Mouse (Mus musculus) adrenal gland, postnatal 4 days (tissue): ENCODE data around the gene Fkbpl. TPM values are rescaled to one million over a fixed set of nuclear protein-coding genes. Genes with fewer than 3 reads are reported as not detected.

Source experiments
- DNase-seq, 2 experiments: peaks; one replicate each; pipeline ENCODE4 v3.0.0; 2021 to 2022; ENCODE audit warnings: low spot score in 2 of 2, mixed read lengths in 2 of 2
- total RNA-seq, 2 experiments: library from RNA; stranded (reverse); gene quantifications; 2 replicates each; pipeline ENCODE4 v1.2.3; 2021

Gene Fkbpl
- total RNA-seq, 2 experiments from 2014 or later = 13.2 to 16.3 TPM

DNA sequence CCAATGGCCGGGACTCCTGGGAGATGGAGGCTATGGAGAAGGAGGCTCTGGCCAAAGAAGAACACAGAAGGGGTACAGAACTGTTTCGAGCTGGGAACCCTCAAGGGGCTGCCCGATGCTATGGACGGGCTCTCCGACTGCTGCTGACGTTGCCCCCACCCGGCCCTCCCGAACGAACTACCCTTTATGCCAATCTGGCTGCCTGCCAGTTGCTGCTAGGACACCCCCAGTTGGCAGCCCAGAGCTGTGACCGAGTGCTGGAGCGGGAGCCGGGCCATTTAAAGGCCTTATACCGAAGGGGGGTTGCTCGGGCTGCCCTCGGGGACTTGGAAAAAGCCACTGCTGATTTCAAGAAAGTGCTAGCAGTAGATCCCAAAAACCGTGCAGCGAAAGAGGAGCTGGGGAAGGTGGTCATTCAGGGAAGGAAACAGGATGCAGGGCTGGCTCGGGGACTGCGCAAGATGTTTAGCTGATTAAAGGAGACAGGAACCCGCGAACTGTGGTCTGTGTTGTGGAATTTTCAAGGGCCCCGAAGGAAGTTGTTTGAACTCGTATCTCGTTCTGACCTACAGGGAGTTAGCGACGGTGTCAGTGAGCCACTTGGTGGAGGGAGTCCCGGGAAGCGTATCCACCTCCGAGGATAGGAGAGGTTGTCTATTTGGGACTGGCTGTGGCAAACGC lies 1.4 kb downstream of the Fkbpl start:
- DNase-seq = no peak

DNA sequence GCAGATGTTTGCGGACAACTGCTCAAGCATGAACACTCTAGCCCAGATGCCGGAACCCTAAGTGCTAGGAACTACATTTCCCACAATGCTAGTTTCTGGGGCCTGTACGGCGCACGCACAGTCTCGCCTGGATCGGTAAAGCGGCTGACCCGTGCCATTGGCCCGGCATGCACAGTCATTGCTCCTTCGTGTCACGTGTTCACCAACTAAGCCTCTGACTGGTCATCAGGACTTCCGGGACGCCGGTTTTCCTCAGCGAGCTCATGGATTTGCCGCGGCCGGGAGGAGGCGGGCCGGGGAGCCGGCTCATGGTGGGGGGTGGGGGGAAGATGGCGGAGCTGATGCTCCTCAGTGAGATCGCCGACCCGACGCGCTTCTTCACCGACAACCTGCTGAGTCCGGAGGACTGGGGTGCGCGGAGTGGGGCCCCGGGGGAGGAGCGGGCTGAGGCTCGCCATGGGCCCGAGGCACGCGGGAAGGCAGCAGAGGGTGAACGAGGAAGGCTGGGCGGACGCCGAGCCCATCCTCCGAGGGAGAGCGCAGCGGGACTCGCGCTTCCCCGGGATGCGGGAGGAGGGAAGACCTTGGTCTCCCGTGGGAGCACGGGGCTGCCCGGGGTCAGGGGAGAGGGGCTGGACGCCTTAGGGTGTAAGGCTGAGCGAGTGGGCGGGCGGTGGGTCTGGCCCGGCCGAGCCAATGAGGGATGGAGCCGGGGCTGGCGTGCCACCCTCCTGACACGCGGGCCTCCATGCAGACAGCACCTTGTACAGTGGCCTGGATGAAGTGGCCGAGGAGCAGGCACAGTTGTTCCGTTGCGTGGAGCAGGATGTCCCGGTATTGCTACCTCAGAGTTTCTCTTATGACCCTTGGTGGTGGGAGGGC lies 2.6 kb downstream of the Fkbpl start, which contains the start of gene Atf6b:
TSS of gene Atf6b (plus strand) at position 241 of the 882 bp plus-strand sequence.
- DNase-seq = peak; percentile 71 to 88

DNA sequence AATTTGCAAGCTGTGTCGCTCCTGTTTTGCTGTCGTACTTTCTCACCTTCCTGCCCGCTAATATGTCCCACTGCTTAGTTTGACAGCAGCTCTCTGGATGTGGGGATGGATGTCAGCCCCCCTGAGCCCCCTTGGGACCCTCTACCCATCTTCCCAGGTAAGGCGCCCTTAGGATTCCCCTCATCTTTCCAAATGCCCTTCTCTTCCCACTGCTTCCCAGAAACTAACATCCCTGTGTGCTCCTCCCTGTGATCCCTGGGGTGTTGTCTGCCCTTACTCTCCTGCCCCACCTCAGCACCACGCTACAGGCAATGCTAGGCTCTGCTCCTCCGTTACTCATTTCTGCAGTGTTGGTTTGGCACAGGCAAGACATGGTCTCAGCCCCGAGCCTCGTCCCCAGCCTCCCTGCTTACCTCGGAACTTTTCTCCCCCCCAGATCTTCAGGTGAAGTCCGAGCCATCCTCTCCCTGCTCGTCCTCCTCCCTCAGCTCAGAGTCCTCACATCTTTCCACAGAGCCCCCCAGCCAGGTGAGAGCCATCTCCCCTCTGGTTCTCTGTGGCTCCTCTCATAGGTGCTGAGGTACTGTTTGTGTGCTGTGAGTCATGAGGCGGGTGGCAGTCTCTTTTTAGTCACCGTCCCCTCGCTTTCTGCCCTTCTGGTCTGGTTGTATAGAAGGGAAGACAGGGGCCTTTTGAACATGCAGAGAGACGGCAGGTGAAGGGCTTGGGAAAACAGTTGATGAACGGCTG lies 3.8 kb downstream of the Fkbpl start:
- no peak for DNase-seq

DNA sequence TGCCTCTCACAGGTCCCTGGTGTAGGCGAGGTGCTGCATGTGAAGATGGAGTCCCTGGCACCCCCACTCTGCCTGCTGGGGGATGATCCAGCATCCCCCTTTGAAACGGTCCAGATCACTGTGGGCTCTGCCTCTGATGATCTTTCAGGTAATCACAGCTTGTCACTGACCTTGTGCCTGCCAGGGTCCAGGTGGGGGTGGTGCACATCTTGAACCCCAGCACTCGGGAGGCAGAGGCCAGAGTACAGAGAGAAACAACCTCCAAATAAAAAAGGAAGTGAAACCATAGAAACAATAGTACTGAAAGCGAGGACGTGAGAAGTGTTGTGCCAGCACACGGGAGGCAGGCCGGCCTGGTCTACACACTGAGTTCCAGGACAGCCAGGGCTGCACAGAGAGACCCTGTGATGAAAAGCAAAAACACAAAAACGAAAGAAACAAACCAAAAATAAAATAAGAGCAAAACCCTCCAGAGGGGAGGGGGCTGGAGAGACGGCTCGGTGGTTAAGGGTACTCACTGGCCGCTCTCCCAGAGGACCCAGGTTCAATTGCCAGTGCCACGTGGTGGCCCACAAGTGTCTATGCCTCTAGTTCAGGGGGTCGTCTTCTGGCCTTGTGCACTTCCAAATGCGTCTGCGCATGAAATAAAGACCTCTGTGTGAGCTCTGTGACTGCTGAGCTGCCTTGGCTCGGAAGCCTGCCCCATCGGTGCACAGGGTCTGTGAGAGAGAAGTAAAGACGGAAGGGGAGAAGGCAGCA lies 4.7 kb downstream of the Fkbpl start:
- no peak for DNase-seq

DNA sequence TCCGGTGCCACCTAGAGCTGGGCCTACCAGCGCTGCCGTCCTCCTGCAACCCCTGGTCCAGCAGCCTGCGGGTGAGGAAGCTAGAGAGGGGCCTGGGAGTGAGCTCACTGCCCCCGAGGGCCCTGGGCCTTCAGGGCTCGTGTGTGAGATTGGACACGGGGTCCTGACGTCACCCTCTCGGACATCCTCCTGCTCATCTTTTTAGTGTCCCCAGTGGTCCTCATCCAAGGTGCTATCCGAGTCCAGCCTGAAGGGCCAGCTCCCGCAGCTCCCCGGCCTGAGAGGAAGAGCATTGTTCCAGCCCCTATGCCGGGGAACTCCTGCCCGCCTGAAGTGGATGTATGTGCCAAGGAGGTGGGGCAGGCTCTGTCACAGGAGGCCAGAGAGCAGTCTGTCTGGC lies 6.2 kb downstream of the Fkbpl start:
- no peak for DNase-seq

DNA sequence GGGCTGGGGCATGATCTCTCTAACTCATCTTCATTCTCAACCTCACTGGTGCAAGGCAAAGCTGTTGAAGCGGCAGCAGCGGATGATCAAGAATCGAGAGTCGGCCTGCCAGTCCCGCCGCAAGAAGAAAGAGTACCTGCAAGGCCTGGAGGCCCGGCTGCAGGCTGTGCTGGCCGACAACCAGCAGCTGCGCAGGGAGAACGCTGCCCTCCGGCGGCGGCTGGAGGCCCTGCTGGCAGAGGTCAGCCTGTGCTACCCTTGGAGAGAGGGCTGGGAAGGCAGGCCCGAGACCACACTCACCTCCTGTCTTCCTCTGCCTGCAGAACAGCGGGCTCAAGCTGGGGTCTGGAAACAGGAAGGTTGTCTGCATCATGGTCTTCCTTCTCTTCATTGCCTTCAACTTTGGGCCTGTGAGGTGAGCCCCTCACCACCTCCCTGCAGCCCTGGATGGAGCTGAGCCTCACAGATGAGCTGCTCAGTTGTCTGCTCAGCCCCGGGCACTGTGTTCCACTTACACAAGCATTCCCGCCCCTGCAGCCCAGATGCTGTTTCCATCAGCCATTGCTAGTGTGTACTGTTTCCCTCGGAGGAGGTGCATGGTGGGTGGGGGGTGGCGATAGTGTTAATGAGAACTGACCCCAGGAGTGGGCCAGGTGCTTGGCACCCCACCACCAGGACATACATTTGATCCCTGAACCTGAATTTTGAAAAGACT lies 7.1 kb downstream of the Fkbpl start:
- DNase-seq = no peak

DNA sequence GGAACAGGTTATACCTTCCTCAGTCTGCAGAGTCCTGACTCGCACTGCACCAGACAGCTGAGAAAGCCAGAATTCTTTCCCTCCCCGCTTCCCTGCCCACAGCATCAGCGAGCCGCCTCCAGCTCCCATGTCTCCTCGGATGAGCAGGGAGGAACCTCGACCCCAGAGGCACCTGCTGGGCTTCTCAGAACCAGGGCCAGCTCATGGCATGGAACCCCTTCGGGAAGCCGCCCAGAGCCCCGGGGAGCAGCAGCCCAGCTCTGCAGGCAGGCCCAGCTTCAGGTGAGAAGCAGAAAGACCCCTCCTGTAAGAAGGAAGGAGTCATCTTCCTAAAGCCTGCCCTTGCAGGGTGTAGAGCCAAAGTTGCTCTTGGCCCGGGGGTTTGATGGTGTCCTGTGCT lies 8.0 kb downstream of the Fkbpl start:
- DNase-seq = no peak

DNA sequence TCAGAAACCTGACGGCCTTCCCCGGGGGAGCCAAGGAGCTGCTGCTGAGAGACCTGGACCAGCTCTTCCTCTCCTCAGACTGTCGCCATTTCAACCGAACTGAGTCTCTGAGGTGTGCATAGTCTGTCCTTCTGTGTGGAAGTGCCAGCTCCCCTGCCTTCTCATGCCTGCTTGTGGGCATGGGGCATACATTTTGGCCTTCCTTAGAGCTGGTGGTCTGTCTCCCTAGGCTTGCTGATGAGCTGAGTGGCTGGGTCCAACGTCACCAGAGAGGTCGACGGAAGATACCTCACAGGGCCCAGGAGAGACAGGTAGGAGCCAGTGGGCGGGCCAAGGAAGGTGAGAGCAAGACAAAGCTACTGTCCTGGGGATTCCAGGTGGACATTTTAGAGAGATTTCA lies 8.4 kb downstream of the Fkbpl start:
- no peak for DNase-seq

DNA sequence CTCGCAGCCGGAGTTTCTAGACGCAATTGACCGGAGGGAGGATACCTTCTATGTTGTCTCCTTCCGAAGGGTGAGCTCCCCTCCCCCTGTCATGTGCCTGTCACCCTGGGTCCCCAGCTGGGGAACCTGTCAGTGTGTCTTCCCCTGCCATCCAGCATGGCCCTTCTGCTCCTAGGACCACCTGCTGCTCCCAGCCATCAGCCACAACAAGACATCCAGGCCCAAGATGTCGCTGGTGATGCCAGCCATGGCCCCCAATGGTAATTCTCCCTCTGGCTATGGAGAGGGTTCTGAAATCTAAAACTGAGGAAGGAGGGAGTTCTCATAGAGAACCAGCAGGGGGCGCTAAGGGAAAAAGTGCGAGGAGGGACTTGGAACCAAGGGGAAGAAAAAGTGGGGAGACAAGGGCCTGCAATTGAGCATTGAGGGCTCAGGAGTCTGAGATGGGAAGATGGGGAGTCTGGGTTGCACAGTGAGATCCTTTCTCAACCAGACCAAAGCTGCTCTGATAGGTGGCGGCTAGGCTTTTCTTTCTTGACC lies 9.3 kb downstream of the Fkbpl start:
- no peak for DNase-seq

DNA sequence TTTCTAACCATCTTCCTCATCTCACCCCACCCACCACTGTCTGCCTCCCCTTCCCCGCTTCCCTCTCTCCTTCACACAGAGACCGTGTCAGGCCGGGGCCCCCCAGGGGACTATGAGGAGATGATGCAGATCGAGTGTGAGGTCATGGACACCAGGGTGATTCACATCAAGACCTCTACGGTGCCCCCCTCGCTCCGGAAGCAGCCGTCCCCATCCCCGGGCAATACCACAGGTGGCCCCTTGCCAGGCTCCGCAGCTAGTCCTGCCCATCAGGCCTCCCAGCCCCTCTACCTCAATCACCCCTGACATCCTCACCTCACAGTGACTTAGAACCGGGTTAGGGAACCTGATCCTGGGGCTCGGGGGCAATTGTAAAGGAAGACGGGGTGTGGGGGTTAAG lies 9.8 kb downstream of the Fkbpl start:
- no peak for DNase-seq

DNA sequence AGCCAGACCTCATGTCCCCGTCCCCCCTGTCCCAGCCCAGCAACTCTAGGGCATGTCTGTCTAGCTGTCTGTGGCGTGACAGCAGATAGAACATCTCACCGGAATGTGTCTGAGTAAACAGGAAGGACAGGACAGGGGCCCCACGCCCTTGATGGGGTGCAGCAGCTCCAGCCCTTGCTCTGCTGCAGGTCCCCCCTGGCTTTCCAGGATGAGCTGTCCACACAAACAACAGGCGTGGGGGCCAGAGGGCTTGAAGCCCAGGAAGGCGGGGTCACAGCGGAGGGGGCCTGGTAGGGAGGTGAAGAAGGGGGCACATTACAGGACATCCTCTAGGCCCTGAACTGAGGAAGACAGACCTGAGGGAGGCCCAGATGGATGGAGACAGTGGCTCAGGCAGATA lies 10.6 kb downstream of the Fkbpl start:
- no peak for DNase-seq

DNA sequence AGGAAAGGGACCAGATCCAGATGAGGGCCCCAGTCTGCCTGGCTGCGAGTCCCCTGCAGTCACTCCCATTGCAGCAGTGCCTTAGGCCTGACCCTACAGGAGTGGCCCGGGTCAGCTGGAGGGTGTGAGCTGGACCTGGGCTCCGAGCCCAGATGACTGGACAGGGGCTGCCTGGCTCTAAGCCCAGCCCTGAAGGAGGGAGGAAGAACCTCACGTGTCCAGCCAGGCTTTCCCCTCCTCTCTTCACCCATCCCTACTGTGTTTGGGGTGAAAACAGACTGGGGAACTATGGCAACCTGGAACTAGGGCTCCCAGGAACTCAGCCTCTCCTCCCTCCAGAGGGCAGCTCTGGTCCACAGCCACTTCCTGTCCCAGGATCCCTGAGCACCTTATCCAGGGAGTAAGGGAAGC lies 11.0 kb downstream of the Fkbpl start:
- peak in 1 of 2 experiments; percentile 59 for DNase-seq

DNA sequence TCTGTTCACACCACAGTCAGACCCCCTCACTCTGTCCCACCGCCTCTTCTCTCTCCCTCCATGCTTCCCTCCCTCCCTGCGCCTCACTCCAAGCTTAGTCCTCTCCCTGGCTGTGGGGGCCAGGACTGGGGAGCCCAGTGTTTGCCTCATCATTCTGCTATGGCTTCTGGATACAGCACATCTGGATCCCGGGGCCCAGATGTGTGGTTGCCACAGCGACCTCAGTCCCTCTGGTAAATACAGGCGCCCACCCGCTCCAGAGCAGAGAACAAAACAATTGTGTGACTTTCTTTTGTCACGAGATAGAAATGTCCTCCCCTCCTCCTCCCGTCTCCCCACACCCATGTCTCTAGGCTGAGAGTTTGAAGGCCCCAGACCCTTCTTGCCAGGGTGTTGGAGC lies 12.1 kb downstream of the Fkbpl start:
- DNase-seq = no peak

DNA sequence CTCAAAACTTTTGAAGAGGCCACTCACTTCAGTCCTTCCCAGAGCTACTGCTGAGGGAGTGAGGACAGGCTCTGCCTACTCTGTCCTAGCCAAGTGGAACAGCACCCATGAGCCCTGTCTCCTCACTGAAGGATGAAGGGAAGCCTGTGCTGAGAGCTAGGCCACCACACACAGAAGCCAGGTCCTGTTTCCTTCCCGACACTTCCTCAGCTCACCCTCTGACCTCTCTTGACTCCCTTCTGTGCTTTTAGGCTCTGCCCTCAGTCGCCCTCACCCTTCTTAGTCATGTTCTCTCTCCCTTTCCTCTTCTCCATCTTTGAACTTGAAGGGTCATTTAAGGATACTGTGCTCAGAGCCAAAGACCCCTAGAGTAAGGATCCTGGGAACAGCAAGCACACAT lies 12.7 kb downstream of the Fkbpl start:
- DNase-seq = no peak

DNA sequence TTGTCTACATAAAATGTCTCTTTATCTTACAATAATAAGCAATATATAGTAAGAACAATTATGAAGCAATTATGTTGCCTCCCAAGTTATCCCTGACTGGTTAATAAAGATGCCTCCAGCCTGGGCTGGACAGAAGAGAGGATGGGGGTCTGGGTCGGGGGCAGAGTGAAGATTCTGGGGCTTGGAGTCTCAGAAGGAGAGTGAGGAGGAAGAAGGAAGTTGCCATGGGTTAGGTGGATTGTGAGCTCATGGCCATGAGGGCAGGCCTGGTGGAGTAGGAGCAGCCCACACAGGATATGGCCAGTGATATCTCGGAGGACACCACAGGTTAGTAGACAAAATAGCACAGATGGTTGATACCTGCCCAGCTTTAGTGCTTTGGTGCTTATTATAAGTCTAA lies 13.6 kb downstream of the Fkbpl start:
- DNase-seq = no peak

DNA sequence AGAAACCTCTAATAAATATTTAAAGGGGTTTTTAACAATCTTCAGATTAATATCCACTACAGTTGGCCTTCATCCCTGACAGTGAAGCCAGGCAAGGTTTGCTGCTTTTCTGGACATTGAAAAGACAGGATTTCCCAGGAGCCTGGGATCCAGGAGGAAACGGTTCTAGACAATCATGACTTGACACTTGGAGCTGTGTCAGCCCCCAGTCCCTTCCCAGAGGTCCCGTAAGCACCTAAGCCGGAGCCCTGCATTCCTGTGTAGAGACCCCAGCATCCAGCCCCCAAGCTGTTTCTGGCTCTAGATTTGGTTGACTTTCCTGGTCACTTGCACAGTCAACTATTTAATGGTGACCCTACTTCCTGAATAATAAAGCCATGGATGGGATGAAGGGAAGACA lies 14.0 kb downstream of the Fkbpl start:
- no peak for DNase-seq

DNA sequence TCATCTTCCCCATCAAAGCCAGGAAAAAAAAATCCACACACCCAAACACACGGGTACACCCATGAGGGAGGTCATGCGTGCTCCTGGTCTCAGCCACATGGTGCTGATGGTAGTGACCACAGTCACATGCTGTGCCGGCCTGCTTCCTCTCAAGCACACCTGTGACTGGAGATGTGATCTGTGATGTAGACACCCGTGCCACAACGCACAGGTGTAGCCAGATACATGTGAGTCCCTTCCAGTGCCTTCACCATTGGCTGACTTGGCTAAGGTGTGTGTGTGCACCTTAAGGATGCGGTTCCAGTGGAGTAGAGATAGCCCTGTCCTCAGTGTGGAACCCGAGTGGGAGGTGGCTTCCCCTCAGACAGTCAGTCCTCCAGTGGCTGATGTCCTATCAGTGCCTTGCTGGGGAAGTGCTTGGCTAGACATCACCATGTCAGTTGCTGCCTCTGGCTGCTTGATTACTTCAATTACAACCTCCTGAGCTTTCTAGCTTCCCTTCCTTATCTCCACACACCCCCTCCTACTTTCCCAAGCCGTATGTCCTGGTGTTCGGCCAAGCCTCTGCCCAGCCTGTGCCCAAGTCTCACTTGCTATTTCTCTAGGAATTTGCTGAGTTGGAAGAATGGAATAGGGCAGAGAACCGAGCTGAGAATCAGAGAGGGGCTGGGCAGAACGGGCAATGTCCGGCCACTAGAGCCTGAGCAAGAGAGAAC lies 14.8 kb downstream of the Fkbpl start:
- DNase-seq = no peak

DNA sequence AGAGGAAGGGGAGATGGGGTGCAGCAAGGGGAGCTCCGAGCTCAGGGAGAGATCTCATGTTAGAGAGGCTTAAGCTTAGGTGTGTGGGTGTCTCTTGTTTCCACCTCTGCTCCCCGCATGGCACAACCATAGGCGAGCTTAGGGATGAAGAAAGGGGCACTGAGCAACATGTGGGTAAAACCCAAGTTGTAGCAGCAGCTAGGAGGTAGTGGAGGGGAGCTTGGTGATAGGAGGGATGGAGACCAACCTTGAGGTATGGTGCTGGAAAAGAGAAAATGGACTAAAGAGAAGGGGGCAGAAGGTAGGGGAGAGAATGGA lies 15.3 kb downstream of the Fkbpl start:
- no peak for DNase-seq

DNA sequence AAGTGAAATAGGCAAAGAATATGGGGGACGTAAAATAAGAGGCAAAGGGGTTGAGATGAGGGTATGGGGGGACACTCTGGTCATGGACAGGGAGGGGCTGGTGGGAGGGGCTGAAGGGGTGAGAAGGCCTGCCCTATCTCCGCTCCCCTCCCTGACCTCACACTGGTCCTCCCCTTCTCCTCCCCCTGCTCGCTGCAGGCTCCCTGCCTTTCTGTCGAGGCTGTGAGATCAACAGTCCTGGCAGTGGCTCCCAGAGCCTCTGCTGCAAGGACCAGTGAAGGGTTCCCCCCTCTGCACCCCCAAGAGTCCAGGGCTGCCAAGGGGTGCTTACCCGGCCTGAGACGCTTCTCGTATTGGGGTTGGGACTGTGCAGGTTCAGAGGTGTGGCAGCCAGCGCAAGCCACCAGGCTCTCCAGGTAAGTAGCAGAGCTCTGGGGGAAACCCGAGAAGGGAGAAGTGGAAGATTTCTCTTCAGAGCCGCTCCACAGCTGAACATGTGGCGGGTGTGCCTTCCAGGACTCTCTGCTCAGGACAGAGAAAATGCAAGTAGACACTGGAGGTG lies 15.8 kb downstream of the Fkbpl start:
- no peak for DNase-seq
